Mouse (Mus musculus) mouse trophoblast stem cell (cell line): ENCODE results near the gene Rpl10-ps3.

Source experiments
- in situ Hi-C, 2 experiments: fragments of 300-500 bp; cut with MseI, MboI; formaldehyde crosslinking; loops; 2 replicates in 1 of 2; 3 replicates in 1 of 2; pipeline ENCODE4 v1.15.1; 2025

The Rpl10-ps3 gene

GRCm38 (mm10) chr9:50315650-50316049 is 29.1 kb downstream of the Rpl10-ps3 start:
- in situ Hi-C loops: no loop called here

DNA sequence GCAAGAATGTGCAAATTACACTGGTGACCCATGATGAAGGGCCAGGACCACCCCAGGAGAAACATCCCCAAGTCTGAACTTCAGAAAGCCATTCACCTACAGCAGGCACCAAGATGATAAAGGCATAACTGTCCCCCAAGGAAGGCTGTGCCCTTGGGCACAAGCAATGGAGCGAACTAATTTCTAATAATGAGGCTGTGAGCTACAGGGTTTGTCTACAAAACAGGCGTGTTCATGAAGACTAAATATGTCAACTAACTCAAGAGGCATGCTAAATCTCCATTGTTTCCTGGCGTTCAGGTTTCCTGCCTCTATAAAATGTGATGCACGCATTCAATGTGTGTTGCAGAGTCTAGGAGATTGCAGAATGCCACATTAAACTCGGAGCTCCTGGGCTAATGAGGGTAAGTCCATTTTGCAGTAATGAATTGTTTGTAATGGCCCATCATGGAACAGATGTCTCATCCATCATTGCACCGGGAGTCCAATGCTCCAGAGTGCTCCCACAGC is 33.7 kb downstream of the Rpl10-ps3 start:
- in situ Hi-C loops: no loop called here

- in situ Hi-C loops: no loop called here
Observed at GRCm38 (mm10) chr9:50305666-50306402, 38.9 kb downstream of the Rpl10-ps3 start.

DNA sequence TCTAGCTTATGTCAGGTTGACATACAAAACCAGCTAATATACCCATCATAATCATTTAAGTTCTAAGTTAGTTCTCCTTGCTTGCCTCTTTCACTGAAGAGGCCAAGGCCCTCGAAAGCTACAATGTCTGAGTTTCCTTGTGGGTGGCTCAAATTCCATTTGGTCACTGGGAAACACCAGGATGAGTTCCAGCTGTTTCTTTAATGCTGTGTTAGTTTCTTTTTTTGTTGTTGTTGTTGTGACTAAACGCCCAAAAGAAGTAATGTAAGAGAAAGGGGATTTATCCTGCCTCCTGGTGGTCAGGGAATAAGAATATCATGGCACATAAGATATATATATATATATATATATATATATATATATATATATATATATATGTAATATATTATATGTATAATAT is 39.7 kb downstream of the Rpl10-ps3 start:
- in situ Hi-C loops: no loop called here

DNA sequence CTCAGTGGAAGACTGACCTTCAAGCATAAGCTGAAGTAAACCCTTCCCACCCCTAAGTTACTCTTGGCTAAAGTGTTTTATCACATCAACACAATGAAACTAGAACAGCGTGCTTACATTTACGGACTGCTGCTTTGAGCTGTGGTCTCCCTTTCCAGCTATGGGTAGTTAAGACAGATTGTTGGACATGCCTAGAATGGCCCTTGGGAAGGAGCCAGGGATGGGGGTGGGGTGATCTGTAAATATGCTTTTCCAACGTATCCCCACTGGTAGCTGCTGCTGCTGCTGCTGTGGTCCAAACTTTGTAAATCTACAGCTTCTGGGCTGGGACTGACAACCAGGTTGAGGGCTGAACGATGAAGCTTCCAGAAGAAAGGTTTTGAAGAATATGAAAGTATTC is 40.8 kb downstream of the Rpl10-ps3 start:
- in situ Hi-C loops: no loop called here

GRCm38 (mm10) chr9:50301722-50302121 is 43.0 kb downstream of the Rpl10-ps3 start:
- in situ Hi-C loops: no loop called here

DNA sequence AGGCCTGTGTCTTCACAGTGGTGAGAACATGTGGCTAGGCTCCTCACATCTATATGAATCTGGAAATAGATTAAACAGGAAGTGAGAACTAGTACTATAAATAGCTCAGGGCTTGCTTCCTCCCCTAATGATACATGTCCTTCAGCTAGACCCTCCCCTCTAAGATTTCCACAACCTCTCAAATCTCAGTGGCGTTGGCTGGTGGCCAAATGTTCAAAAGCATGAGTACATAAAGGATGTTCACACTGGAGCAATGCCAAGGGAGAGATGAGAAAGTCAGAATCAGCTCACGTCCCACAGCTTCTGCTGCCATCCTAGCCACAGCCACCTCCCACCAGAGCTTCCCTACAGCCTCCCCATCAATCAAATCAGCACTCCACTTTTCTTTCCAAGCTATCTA is 46.4 kb downstream of the Rpl10-ps3 start:
- in situ Hi-C loops: no loop called here
